Mouse (Mus musculus): ENCODE results near the gene Krtap6-1.
"Not testable (repeated sequence)": the region's sequence is repeated elsewhere in the genome, so short reads cannot be mapped to it uniquely, and the experiment has no call there.

The Krtap6-1 gene

GRCm38 (mm10) chr16:89031399-89031798 is at the start of gene Krtap6-1:
Gene Krtap6-1 (plus strand): TSS chr16:89031699.
- not testable (repeated sequence) for DNase-seq

DNA sequence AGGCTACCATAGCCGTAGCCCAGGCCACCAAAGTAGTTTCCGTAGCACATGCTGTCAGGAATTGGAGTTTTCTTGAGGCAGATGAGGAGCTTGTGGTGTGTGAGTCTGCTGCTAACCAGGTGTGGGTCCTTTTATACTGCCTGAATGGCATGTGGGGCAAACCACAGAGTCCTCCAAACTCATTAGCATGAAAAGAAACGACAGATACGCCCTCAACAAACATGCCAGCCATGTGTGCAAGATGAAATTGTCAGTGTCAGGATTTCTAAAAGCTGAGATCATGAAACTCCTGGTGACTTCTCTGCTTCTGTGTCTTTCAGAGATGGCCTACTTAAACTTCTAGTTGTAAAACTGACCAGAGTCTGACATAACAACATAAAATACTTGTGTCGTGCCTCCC is 20.8 kb upstream of the Krtap6-1 start, which contains the start of gene Krtap22-2:
Gene Krtap22-2, minus strand, starts transcription at position 101 of the 400 bp plus-strand sequence.
- DNase-seq = no peak

GRCm38 (mm10) chr16:89013973-89014372 is 17.5 kb upstream of the Krtap6-1 start:
- DNase-seq = no peak

- DNase-seq = not testable (repeated sequence)
Observed at GRCm38 (mm10) chr16:89014984-89015383, 16.5 kb upstream of the Krtap6-1 start, which contains the start of gene Gm10229. Gene Gm10229 (plus strand): TSS chr16:89015284.

DNA sequence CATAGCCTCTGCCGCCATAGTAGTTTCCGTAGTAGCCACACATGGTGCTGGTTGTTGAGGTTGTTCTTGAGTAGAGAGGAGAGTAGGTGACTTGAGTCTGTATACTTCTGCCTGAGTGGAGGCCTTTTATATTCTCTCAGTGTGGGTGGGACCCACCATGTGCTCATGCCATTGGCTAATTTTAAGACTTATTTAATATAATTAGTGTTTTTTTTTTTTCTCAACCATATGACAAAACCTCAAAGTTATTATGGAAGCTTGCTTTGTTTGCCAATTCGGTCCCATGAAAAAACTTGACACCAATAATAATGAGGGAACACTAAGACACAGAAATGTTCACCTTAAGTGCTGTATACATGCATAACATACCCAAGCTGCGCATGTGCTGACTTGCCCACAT is 9.9 kb downstream of the Krtap6-1 start, which contains the start of gene Gm10228:
Gene Gm10228, minus strand, starts transcription at position 101 of the 400 bp plus-strand sequence.
- DNase-seq = not testable (repeated sequence)

DNA sequence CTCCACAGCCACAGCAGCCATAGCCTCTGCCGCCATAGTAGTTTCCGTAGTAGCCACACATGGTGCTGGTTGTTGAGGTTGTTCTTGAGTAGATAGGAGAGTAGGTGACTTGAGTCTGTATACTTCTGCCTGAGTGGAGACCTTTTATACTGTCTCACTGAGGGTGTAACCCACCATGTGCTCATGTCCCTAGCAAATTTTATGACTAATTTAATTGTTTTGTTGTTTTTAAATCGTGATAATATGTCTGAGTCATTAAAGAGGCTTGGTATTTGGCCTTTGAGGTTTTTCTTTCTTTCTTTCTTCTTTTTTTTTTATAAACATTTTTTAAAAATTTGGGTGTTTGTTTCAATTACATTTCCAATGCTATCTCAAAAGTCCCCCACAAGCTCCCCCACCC is 16.3 kb downstream of the Krtap6-1 start, which contains the start of gene Krtap6-5:
Gene Krtap6-5, minus strand, starts transcription at position 101 of the 400 bp plus-strand sequence.
- no peak for DNase-seq

- not testable (repeated sequence) for DNase-seq
Observed at GRCm38 (mm10) chr16:89063902-89064301, 32.4 kb downstream of the Krtap6-1 start, which contains the start of gene 1110025L11Rik. Gene 1110025L11Rik (minus strand): TSS chr16:89064002.

- DNase-seq = not testable (repeated sequence)
Observed at GRCm38 (mm10) chr16:89071041-89071440, 39.5 kb downstream of the Krtap6-1 start.

Measured in right cerebral cortex, postnatal 4 days (tissue).